In genomic region chrX:159080508-159080907, GRCm38 (mm10) we compare ENCODE assay signal across 20 mouse cellular contexts.
DNase-seq lines count a peak whose midpoint lies in the region; ATAC-seq lines count a peak whose summit lies in the region.
"Had no signal": no experiment of that assay in that cellular context is flagged by ENCODE, and none has a peak within 500 bp of the region (broad histone marks: within the 10 kb centered on the region; RNA-seq: fewer than 3 reads in every experiment).

No protein-coding gene starts in this region.

- peak; percentile 69 for DNase-seq in CD4-positive helper T cell, adult 2 months (ENCODE audit: low read depth, low spot score)
- peak; percentile 9 to 15 for DNase-seq in thymus, postnatal 10 days (ENCODE audit: low spot score in 2 of 2)
- no peak for DNase-seq in frontal cortex, adult 2 months (ENCODE audit: extremely low spot score in 1 of 2, low spot score in 1 of 2)
- no peak for DNase-seq in embryonic facial prominence, embryonic 10.5 days (ENCODE audit: low spot score)
- DNase-seq in layer of hippocampus, postnatal 25 days (ENCODE audit: extremely low spot score in 1 of 2, low spot score in 1 of 2) = no peak
- no peak for DNase-seq in gastrocnemius, postnatal 10 days
- DNase-seq: adrenal gland, postnatal 25 days; cerebellum, postnatal 25 days; forebrain, postnatal 0 days; gastrocnemius, adult 2 months; heart, adult 2 months; lung, embryonic 14.5 days; midbrain, embryonic 14.5 days; right cerebral cortex, adult 18-20 months; spleen, adult 18-20 months had no signal

- ATAC-seq in activated CD4-positive, CD25-positive, alpha-beta regulatory T cell, adult 4 months = peak; percentile 95
- 0 out of 2 replicates have a peak, but pooled peaks have one; percentile 35 for ATAC-seq in monocyte, adult 5-6 weeks (replicated peaks; ENCODE audit: insufficient number of reproducible peaks, low FRiP score, low TSS enrichment, poor library complexity, severe bottlenecking)
- ATAC-seq: forebrain, postnatal 0 days; intestine, embryonic 15.5 days; liver, embryonic 12.5 days had no signal

- H3K36me3 ChIP-seq in embryonic facial prominence, embryonic 10.5 days (replicated peaks) = no peaks in the 10 kb centered on the region
- H3K36me3 ChIP-seq: intestine, embryonic 15.5 days; liver, embryonic 12.5 days had no signal

- peaks cover 72% of the 10 kb centered on the region for H3K27me3 ChIP-seq in embryonic facial prominence, embryonic 10.5 days (replicated peaks; ENCODE audit: low read depth, poor library complexity, severe bottlenecking)
- H3K27me3 ChIP-seq: intestine, embryonic 15.5 days; liver, embryonic 12.5 days had no signal

- no peaks in the 10 kb centered on the region for H3K9me3 ChIP-seq in embryonic facial prominence, embryonic 10.5 days
- H3K9me3 ChIP-seq: intestine, embryonic 15.5 days; liver, embryonic 12.5 days had no signal

- WGBS in embryonic facial prominence, embryonic 10.5 days = 73% methylated on average over 2 of the region's 2 CpGs

- H3K4me1 ChIP-seq in embryonic facial prominence, embryonic 10.5 days = no peaks in the 10 kb centered on the region
- H3K4me1 ChIP-seq: intestine, embryonic 15.5 days; liver, embryonic 12.5 days had no signal

- no peak overlapping the region for H3K4me3 ChIP-seq in embryonic facial prominence, embryonic 10.5 days
- H3K4me3 ChIP-seq: erythroblast, embryonic 14.5 days; gastrocnemius, adult 2 months; heart, adult 2 months; intestine, embryonic 15.5 days; liver, embryonic 12.5 days had no signal

- H3K27ac ChIP-seq in embryonic facial prominence, embryonic 10.5 days (replicated peaks) = no peak overlapping the region
- H3K27ac ChIP-seq: gastrocnemius, adult 2 months; heart, adult 2 months; intestine, embryonic 15.5 days; liver, embryonic 12.5 days had no signal

Comparison
In these comparisons a context has a peak if more than half of its experiments do, and no peak if none do; other contexts are left out.
1. DNase-seq: peak in CD4-positive helper T cell, adult 2 months (single experiment) and thymus, postnatal 10 days (2 of 2); none in frontal cortex, adult 2 months (0 of 2), embryonic facial prominence, embryonic 10.5 days (single experiment), layer of hippocampus, postnatal 25 days (0 of 2) and gastrocnemius, postnatal 10 days (single experiment).